Mouse (Mus musculus) midbrain, embryonic 14.5 days (tissue): ENCODE results near the gene Zbtb7a. TPM values are rescaled to one million over a fixed set of nuclear protein-coding genes. Genes with fewer than 3 reads are reported as not detected.
A peak's percentile ranks its signal among the peaks of the same experiment; 100 is the strongest.
"Not testable (repeated sequence)": the region's sequence is repeated elsewhere in the genome, so short reads cannot be mapped to it uniquely, and the experiment has no call there.

Experiments
- ATAC-seq: fragments of 200-750 bp; cut with Nextera tagmentation; 2 replicates; pipeline ENCODE4 v1.8.0; 2017; ENCODE audit warnings: moderate number of reproducible peaks, moderate library complexity; ENCODE audit not compliant: low FRiP score, low TSS enrichment
- DNase-seq: peaks from one replicate; pipeline ENCODE4 v3.0.0-alpha.2; 2015
- H3K27ac ChIP-seq: fragments of 300-500 bp; sonication (generic); replicated peaks from 2 replicates; pipeline ENCODE4 v1.5.1; 2014; ENCODE audit warnings: mild to moderate bottlenecking, low read depth, low read length, moderate library complexity
- H3K27me3 ChIP-seq: fragments of 300-500 bp; sonication (generic); 2 replicates; pipeline ENCODE4 v1.6.1; 2014; ENCODE audit warnings: low read length, control low read depth, mixed read lengths; ENCODE audit not compliant: control insufficient read depth, insufficient read depth
- H3K36me3 ChIP-seq: fragments of 300-500 bp; sonication (generic); 2 replicates; pipeline ENCODE4 v1.6.1; 2014; ENCODE audit warnings: low read length, control low read depth; ENCODE audit not compliant: control insufficient read depth, insufficient read depth
- H3K4me1 ChIP-seq: fragments of 300-500 bp; sonication (generic); 2 replicates; pipeline ENCODE4 v1.6.1; 2014; ENCODE audit warnings: mild to moderate bottlenecking, antibody characterized with exemption, low read length, control low read depth; ENCODE audit not compliant: control insufficient read depth, insufficient read depth
- H3K4me2 ChIP-seq: fragments of 300-500 bp; sonication (generic); 2 replicates; pipeline ENCODE4 v1.6.1; 2014; ENCODE audit warnings: mild to moderate bottlenecking, low read length, moderate library complexity
- H3K4me3 ChIP-seq: fragments of 300-500 bp; sonication (generic); replicated peaks from 2 replicates; pipeline ENCODE4 v1.5.1; 2014; ENCODE audit warnings: low read depth, low read length
- H3K9ac ChIP-seq: fragments of 300-500 bp; sonication (generic); replicated peaks from 2 replicates; pipeline ENCODE4 v1.6.1; 2014; ENCODE audit warnings: mild to moderate bottlenecking, low read length, moderate library complexity
- H3K9me3 ChIP-seq: fragments of 300-500 bp; sonication (generic); 2 replicates; pipeline ENCODE4 v1.6.1; 2016; ENCODE audit warnings: low read length, control low read depth, mixed read lengths; ENCODE audit not compliant: control insufficient read depth
- WGBS: fragments of 180-500 bp; shearing (Covaris S2); extraction: QIAGEN DNeasy Blood & Tissue Kit; methylation state at CpG from one replicate; pipeline ENCODE4 v1.1.7; 2014; 5-methylcytosine and 5-hydroxymethylcytosine counted together
- polyA plus RNA-seq: library from polyadenylated mRNA; unstranded; fragments of >200 nt; fragmentation: Nextera tagmentation; extraction: Ambion mirVana; gene quantifications from 2 replicates; pipeline ENCODE4 v1.2.1, GENCODE M21; 2014

Zbtb7a gene
- polyA plus RNA-seq, 1 experiment from 2014 or later, result 12.4 TPM

- Histone ChIP-seq H3K4me3 (no peak overlapping the region), H3K36me3 (peaks cover 52% of the 10 kb centered on the region), H3K9me3 (no peaks in the 10 kb centered on the region), H3K27ac (no peak overlapping the region), H3K9ac (no peak overlapping the region), H3K27me3 (no peaks in the 10 kb centered on the region), H3K4me2 (no peak overlapping the region), H3K4me1 (peaks cover 29% of the 10 kb centered on the region)
- 96% methylated on average over 11 of the region's 11 CpGs for WGBS
- no peak for DNase-seq
- ATAC-seq, result no peak
These were observed 43.9 kb downstream of the Zbtb7a start for GRCm38 (mm10) chr10:81178927-81179326.

- no peak overlapping the region for H3K27ac ChIP-seq
- H3K9ac ChIP-seq, result no peak overlapping the region
- DNase-seq (no peak), ATAC-seq (no peak)
- peaks cover 24% of the 10 kb centered on the region for H3K4me1 ChIP-seq
- WGBS, result 90% methylated on average over 32 of the region's 32 CpGs
- H3K4me2 ChIP-seq, result no peak overlapping the region
- H3K9me3 ChIP-seq, result no peaks in the 10 kb centered on the region
- H3K4me3 ChIP-seq, result no peak overlapping the region
- H3K36me3 ChIP-seq, result peaks cover 59% of the 10 kb centered on the region
- no peaks in the 10 kb centered on the region for H3K27me3 ChIP-seq
These were observed 44.7 kb downstream of the Zbtb7a start for GRCm38 (mm10) chr10:81179451-81180342.

- H3K4me1 ChIP-seq, result peaks cover 19% of the 10 kb centered on the region
- DNase-seq, result no peak
These were observed 45.9 kb downstream of the Zbtb7a start for GRCm38 (mm10) chr10:81180946-81181345.

GRCm38 (mm10) chr10:81181860-81182259 is 46.8 kb downstream of the Zbtb7a start:
- not testable (repeated sequence) for H3K9ac ChIP-seq, H3K9me3 ChIP-seq, H3K4me3 ChIP-seq, DNase-seq, ATAC-seq, H3K27me3 ChIP-seq, H3K4me2 ChIP-seq
- H3K27ac ChIP-seq, result peak overlapping the region; percentile 64; the same call in 1 of the 2 replicates
- 82% methylated on average over 12 of the region's 12 CpGs for WGBS
- peaks cover 19% of the 10 kb centered on the region for H3K4me1 ChIP-seq
- H3K36me3 ChIP-seq, result peaks cover 77% of the 10 kb centered on the region

More at GRCm38 (mm10) chr10:81180946-81181345, 45.9 kb downstream of the Zbtb7a start:
- Histone ChIP-seq H3K36me3 (peaks cover 71% of the 10 kb centered on the region), H3K9ac (no peak overlapping the region), H3K9me3 (no peaks in the 10 kb centered on the region), H3K4me2 (no peak overlapping the region), H3K27ac (no peak overlapping the region), H3K27me3 (no peaks in the 10 kb centered on the region), H3K4me3 (no peak overlapping the region)
- WGBS, result 93% methylated on average over 13 of the region's 13 CpGs
- no peak for ATAC-seq

- peaks cover 15% of the 10 kb centered on the region for H3K4me1 ChIP-seq
- peak within 1 kb of the TSS; percentile 69 for H3K9ac ChIP-seq
- DNase-seq (peak; percentile 99), ATAC-seq (peak; percentile 96)
- 5% methylated on average over 53 of the region's 53 CpGs for WGBS
- H3K4me3 ChIP-seq, result peak within 1 kb of the TSS; percentile 63
- H3K36me3 ChIP-seq, result peaks cover 80% of the 10 kb centered on the region
- H3K27ac ChIP-seq, result peak within 1 kb of the TSS; percentile 87
- no peaks in the 10 kb centered on the region for H3K27me3 ChIP-seq
- H3K4me2 ChIP-seq, result peak within 1 kb of the TSS; percentile 64
- no peaks in the 10 kb centered on the region for H3K9me3 ChIP-seq
These were observed 47.6 kb downstream of the Zbtb7a start, which contains the start of gene Dapk3 for GRCm38 (mm10) chr10:81182336-81183333. Dapk3 (plus strand) TSS chr10:81183005.

- 85% methylated on average over 5 of the region's 5 CpGs for WGBS
These were observed 48.8 kb downstream of the Zbtb7a start, which contains the start of gene 4930442H23Rik for GRCm38 (mm10) chr10:81183805-81184204. 4930442H23Rik (minus strand) TSS chr10:81183849.

GRCm38 (mm10) chr10:81184765-81185164 is 49.7 kb downstream of the Zbtb7a start:
- WGBS, result 75% methylated on average over 4 of the region's 4 CpGs
- H3K4me1 ChIP-seq, result peaks cover 11% of the 10 kb centered on the region
- peaks cover 66% of the 10 kb centered on the region for H3K36me3 ChIP-seq
- no peak overlapping the region for H3K27ac ChIP-seq
- no peaks in the 10 kb centered on the region for H3K27me3 ChIP-seq
- no peak overlapping the region for H3K4me3 ChIP-seq
- H3K9me3 ChIP-seq, result no peaks in the 10 kb centered on the region
- H3K4me2 ChIP-seq, result 0 out of 2 replicates have a peak overlapping the region, but pooled peaks have one; percentile 4
- DNase-seq, result no peak
- no peak overlapping the region for H3K9ac ChIP-seq
- ATAC-seq, result no peak

More at GRCm38 (mm10) chr10:81183805-81184204, 48.8 kb downstream of the Zbtb7a start, which contains the start of gene 4930442H23Rik:
- Histone ChIP-seq H3K27me3 (no peaks in the 10 kb centered on the region), H3K4me2 (peak within 1 kb of the TSS; percentile 64), H3K4me3 (peak within 1 kb of the TSS; percentile 63), H3K36me3 (peaks cover 73% of the 10 kb centered on the region), H3K27ac (peak within 1 kb of the TSS; percentile 87), H3K4me1 (peaks cover 11% of the 10 kb centered on the region), H3K9me3 (no peaks in the 10 kb centered on the region), H3K9ac (peak within 1 kb of the TSS; percentile 69)
- DNase-seq, result no peak
- no peak for ATAC-seq

GRCm38 (mm10) chr10:81187161-81187560 is 52.1 kb downstream of the Zbtb7a start:
- peaks cover 15% of the 10 kb centered on the region for H3K4me1 ChIP-seq
- H3K36me3 ChIP-seq, result peaks cover 55% of the 10 kb centered on the region
- no peak overlapping the region for H3K4me3 ChIP-seq
- H3K9ac ChIP-seq, result no peak overlapping the region
- DNase-seq (no peak), ATAC-seq (no peak)
- no peaks in the 10 kb centered on the region for H3K27me3 ChIP-seq
- H3K4me2 ChIP-seq, result no peak overlapping the region
- H3K27ac ChIP-seq, result no peak overlapping the region
- H3K9me3 ChIP-seq, result no peaks in the 10 kb centered on the region
- 96% methylated on average over 9 of the region's 9 CpGs for WGBS
